Mouse (Mus musculus) lung, postnatal 25 days (tissue): ENCODE measurements around the gene Serpine1.

ENCODE experiments used
- DNase-seq: peaks from one replicate; pipeline ENCODE4 v3.0.0; 2022; ENCODE audit warnings: low spot score

Serpine1 gene

DNA sequence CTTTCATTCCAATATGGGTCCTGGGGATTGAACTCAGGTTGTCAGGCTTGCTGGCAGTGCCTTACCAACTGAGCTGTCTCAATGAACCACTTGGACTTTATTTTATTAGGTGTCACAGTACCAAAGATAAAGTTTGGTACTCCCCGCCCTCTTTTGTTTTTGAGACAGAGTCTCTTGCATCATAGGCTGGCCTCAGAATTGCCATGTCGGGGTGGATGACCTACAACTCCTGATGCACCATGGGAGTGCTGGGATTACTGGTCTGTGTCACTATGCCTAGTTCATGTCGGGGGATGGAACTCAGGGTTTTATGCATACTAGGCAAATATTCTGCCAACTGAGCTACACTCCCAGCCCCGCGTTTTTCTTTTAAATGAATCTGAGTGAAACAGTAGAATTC is 17.2 kb downstream of the Serpine1 start:
- no peak for DNase-seq

DNA sequence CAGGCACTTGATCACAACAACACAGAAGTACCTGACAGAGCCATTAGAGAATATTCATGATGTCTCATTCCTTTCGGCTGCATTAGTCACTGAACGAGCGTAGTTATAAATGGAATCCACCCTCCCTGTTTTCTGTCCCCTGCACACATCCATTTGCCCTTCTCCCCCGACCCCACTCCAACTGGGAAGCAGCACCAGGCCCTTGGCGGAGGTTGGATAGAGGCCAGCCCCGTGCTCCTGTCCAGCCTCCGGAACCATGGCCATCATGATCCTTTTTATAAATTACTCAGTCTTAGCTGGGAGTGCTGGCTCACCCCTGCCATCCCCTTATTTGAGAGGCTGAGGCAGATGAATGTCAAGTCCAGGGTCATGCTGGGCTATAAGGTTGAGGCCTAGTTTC is 17.8 kb downstream of the Serpine1 start:
- no peak for DNase-seq

DNA sequence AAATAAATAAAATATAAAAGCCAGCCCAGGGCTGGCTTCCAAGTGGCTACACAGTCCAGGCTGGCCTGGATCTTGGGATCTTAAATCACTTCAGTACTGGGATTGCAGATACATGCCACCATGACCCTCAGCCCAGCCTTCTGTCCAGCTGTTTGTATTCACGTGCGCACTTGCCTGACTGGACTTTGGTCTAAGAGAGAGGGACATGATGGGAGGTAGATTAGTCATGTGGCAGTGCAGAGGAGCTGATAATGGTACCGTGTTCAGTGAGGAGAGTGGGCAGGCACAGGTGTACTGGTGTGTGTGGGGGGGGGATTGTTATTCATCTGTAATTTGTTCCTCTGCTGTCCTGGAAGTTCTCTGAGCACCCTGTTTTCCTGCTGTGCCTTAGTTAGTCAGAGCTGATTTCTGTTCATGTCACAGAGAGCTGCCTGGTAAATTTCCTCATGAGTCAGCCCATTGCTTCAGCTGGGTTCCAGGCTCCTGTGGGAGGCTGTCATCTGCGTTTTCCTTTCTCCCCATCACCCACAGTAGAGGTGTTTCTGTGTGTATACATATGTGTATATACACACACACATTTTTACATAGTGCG is 20.1 kb downstream of the Serpine1 start:
- no peak for DNase-seq

DNA sequence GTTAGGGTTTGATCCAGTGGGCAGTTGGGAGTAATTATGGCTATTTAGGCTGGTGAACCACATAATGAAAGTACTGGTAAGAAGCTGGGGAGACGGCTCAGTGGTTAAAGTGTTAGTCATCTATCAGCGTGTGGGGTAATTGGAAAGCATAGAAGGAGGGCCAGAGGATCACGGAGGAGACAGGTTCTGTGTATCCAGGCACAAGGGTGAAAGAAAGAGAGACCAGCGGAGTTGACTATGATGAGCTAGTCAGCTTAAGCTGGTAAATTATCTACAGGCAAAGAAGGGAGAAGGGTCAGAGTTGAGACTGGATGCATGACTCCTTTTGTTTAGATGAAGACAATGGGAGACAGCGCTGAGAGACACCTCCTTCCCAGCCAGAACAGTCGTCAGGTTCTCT is 20.9 kb downstream of the Serpine1 start:
- DNase-seq: no peak

DNA sequence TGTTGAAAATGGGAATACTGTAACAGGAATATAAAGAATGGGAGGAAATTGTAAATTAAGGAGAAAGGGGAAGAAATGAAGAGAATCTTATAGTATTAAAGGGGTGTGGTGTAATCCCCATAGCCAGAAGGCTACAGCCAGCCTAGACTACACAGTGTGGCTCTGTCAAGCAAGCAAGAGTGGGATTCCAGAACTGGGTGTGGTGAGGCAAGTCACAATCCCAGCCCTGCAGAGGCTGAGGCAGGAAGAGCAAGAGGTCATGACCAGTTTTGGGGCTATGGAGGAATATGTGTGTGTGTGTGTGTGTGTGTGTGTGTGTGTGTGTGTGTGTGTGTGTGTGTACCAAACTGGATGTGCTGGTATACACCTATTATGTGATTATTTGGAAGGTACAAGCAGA is 25.1 kb downstream of the Serpine1 start:
- no peak for DNase-seq

DNA sequence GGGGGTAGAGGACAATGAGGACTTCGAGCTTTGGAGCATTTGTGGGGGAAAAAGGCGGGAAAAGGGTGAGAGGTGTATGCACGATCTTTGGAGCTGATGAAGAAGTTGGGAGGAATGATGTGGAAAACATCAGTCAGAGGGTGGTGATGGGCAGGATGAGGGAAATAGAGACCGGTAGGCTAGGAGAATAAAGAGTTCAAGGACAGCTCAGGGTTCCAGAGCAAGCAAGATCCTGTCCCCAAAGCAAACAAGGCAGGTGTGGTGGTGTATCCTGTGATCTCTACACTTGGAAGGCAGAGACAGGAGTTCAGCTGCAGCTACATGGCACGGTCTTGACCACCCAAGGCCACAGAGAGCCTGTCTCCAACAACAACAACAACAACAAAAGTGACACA is 25.7 kb downstream of the Serpine1 start:
- no peak for DNase-seq

DNA sequence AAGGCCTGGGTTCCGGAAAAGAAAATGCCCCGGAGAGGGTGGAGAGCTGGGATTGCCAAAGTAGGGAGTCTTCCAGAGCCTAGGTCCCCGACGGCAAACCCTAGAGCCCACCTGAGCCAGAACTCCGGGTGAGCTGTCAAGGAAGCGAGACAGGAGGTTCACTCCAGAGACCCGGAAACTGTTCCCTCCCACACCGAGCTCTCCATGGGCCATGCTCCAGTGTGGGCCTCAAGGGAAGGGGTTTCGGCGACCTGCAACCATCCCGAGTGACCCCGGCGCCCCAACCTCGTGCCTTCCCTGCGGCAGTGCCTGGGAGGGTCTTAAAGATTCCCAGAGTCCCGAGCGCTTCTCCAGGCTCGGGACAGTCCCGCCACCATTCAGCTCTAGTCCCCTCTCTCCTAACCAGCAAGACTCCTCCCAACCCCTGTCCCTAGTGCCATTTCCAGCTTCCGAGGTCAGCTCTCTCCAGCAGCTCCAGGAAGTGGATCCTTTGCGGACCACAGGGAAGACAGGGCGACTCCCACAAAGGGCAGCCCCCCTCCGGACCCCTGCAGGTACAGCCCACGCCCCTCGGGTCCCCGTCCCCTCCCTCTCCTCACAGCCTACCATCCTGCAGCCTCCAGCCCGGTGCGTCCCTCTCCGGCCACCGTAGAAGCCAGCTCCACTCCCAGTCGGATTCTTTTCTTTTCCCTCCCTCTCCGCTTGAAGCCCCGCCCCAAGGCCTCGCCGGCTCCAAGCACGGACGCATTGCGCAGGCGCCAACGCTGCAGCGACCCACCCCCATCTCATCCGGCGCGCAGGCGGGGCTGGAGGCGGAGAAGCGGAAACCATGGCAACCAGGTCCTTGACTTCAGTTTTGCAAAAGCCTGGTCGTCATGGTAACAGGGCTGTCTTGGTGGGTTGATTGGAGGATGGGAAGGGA is 26.4 kb downstream of the Serpine1 start, which contains the start of gene Ap1s1:
TSS of gene Ap1s1 (minus strand) at position 734 of the 922 bp plus-strand sequence.
- DNase-seq: peak; percentile 96

DNA sequence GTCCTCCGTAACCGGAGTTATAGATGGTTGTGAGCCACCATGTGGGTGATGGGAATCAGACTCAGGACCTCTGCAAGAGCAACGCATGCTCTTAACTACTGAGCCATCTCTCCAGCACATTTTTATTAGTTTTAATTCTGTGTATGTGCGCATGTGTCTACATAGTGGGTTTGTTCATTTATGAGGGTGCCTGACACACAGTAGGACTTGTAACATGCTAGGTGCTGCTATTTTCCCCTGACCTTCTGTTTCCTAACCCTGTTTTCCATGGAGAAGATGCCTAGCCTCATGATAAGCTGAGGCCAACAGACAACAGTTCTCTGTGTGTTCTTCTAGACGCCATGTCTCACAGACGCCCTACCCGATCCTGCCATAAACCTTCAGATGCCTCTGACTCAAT is 28.1 kb downstream of the Serpine1 start:
- no peak for DNase-seq

DNA sequence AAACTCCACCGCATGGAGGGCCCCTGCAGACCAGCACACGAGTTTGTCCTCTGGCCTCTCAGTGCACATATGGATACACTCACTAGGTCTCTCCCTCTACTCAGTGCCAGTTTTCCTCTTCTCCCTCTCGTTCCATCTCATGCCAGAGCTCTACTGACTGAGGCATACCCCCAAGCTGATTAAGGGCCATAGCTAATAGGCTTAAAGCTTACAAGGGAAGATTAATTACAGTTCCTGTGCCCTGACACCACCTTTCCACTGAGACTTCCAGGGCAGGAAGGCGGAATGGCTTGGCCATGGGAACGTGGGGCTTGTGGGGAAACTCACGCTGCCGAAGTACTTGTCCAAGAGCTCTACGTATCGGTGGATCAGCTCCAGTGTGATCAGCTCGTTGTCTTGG is 30.6 kb downstream of the Serpine1 start:
- no peak for DNase-seq

DNA sequence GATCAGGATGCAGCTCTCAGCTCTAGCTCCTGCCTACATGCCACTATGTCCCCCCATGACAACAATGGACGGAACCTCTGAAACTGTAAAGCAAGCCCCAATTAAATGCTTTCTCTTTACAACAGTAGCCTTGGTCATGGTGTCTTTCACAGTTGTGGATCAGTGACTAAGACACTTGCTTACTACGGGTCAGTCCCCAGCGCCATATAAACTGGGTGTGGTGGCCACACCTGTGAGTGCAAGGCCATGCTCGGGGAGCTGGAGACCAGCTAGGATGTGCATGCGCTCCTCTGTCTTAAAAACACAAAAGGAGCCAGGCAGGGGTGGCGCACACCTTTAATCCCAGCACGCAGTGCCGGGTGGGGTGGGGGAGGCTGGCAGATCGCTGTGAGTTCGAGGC is 32.6 kb downstream of the Serpine1 start:
- DNase-seq: no peak

DNA sequence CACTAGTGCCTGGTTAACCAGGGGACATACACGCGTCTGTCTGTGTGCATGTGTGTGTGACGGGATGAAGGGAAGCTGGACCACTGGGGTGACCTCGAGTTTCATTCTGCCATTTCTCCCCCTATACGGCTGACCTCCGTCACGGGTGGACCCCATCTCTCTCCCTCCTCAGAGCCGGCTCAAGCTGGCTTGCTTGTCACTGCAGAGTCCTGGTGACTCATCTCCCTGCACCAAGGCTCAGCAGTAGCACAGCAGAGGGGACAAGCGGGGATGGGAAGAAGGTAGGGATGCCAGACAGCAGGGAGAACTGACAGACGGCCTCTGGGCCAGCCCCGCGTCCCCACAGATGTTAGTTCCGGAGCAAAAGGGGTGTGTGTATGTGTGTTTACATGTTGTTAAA is 35.9 kb downstream of the Serpine1 start:
- DNase-seq: no peak

DNA sequence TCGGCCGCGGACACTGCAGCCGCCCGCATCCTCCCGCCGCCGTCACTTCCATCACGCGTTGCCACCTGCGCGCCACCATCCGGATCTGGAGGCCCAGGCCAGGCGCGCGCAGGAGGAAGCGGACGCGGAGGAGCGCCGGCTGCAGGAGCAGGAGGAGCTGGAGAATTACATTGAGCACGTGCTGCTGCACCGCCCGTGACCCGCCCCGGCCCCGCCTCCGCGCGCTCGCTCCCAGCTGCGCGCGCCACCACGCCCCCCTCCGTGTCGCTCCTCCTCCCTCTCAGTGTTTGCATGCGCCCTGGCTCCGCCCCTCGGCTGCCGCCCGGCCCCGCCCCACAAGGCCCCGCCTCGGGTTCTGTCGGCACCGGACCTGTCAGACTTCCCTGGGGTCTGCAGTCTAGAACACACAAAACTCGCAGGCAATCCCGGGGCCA is 39.4 kb downstream of the Serpine1 start:
- peak; percentile 89 for DNase-seq

DNA sequence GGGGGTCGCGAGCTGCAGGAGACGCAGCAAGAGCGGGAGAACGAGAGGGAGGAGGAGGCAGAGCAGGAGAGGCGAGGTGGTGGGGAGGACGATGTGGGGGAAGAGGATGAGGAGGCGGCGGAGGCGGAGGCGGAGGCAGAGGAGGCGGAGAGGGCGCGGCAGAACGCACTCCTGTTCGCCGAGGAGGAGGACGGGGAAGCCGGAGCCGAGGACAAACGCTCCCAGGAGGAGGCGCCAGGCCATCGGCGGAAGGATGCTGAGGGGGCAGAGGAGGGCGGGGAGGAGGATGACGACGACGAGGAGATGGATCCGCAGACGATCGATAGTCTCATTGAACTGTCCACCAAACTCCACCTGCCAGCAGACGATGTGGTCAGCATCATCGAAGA is 40.0 kb downstream of the Serpine1 start:
- no peak for DNase-seq

DNA sequence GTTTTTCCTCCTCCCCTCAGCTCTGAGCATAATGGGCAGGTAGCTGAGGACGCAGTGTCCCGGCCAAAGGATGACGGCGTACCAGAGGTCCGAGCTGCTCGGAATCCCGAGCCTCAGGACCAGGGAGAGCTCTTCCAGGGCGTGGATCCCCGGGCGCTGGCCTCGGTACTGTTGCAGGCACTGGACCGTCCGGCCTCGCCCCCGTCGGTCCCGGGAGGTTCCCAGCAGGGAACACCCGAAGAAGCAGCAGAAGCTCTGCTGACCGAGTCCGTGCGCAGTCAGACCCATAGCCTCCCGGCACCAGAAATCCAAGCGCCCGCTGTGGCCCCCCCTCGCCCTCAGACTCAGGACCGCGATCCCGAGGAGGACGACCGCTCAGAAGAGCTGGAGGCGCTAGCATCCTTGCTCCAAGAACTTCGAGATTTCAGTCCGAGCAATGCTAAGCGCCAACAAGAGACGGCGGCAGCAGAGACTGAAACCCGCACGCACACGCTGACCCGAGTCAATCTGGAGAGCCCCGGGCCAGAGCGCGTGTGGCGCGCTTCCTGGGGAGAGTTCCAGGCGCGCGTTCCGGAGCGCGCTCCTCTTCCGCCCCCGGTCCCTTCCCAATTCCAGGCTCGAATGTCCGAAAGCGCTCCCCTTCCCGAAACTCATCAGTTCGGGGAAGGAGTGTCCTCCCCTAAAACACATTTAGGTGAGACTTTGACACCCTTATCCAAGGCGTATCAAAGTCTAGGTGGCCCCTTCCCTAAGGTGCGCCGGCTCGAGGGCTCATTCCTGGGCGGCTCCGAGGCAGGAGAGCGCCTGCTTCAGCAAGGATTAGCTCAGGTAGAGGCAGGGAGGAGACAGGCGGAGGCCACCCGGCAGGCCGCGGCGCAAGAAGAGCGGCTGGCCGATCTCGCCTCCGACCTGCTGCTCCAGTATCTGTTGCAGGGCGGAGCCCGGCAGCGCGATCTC is 40.7 kb downstream of the Serpine1 start:
- no peak for DNase-seq

DNA sequence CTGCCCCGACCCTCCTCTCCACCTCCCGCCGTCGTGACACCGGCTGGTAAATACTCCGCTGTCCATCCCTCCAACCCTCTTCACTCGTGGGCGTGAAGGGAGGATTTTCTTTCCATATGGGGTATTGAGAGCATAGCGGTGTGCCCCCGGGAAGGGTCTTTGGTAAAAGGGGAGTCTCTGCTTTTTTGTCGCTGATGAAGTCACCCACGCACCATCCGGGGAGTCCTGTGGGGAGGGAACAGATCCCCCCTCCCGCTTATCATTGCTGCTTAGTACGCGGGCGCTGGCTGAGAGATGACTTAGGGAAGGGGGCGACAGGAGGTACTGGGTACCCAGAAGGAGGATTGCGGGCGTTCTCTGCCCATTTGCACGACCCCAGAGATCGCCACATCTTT is 41.7 kb downstream of the Serpine1 start:
- no peak for DNase-seq

DNA sequence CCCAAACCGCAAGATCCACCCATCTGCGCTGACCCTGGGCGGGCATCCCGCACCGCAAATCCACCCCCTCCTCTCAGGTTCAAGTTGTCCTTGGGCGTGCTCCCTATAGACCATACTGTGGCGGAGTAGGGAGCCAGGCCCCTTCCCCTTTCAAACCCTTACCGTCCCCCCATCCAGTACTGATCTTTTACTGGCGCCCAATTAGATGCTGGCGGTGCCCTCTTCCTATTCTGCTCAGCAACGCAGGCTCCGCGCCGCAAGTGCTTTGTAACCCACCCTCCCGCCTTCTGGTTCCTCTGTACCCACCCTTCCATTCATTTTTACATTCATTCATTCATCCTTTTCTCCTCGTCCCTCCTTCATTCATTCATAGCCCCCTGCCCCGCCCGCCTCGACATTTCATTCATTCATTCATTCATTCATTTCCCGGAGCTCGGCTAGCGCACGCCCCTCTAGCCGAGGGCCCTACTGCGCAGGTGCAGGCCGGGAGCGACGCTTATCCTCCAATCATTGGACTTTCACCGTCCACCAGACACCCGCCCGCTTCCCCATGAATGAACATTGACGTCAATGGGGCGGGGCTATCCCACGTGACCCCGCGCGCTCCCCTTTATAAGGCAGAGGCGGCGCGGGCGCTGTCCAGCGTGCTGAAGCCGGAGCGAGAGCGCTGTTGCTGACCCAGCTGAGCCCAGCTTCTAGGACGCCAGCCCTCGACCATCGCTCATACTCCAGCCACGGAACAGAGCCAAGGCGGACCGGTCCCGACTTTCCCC is 42.2 kb downstream of the Serpine1 start:
- peak; percentile 94 for DNase-seq

DNA sequence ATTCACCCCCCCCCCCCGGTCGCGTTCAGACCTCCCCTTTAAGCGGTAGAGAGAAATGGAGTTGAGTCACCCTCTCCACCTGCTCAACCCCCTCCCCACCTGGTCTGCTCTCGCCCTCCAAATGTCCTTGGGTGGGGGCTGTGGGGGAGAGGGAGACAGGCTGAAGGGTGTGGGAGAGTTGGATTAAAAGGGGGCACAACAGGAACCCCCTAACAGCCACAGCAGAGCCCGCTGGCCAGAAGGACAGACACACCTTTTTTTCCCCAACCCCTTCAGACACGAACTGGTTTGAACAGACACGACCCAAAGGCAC is 42.8 kb downstream of the Serpine1 start:
- no peak for DNase-seq

DNA sequence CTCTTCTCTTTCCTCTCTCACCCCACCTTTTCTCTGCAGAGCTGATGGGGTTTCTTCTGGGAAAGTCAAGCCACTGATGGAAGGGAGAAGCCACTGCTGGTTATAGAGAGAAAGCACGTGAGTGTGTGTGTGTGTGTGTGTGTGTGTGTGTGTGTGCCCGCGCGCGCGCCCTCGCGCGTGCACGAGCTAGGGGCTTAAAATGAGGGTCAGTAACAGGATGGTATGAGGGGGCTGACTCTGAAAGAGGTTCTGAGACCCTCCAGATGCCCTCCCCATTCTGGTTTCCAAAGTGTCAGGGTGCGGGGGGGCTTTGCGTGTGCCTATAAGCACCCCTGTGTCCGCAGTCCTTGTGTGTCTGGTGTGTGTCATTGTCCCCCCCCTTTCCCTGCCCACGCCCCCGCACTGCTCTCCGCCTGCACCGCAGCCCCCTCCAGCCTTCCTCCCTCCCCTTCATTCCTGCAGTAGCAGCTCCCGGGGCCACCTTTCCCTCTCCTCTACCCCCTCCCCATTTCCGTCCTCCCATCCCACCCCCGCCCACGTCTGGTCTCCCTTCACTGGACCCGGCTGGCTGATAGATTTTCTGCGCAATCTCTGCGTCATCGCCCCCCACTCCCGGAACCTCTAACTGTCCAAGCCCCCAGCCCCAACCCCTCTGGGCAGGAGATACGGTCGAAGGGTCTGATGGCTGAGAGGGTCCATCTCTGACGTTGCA is 43.4 kb downstream of the Serpine1 start:
- DNase-seq: no peak

DNA sequence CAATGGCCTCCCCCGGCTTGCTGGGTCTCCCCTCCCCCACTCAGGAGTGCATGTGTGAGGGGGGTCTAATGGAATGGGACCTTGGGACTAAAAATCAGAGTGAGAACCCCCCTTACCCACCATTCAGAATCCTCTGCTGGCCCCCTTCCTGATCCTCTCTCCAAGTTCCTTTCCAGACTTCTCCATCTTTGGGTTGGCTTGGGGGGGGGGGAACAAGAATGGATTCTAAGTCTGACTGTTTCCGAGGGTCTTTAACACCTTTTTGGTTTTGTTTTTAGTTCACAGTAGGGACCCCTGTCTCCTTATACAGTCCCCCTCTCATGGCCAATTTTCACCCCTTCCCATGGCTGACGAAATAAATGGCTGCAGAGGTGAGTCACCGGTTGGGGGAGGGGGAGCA is 46.0 kb downstream of the Serpine1 start, which contains the start of gene Vgf:
TSS of gene Vgf (plus strand) at position 301 of the 400 bp plus-strand sequence.
- no peak for DNase-seq

DNA sequence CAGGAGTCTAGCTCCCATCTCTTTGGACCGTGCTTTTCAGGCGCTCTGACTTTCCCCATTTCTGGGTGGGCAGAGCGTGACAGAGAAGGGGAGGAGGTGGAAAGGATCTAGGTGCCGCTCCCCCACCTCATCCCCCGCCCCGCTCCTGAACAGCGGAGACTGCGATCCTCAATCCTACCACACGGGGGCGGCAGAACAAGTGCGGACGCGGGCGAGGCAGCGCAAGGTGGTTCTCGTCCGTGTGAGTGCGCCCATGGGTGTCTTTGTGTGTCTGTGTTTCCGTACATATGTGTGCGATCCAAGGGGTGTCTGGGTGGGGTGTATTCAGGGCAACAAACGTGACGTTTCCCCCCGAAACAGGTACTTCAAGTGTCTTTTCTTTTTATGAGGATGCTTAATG is 46.9 kb downstream of the Serpine1 start:
- DNase-seq: peak; percentile 72

DNA sequence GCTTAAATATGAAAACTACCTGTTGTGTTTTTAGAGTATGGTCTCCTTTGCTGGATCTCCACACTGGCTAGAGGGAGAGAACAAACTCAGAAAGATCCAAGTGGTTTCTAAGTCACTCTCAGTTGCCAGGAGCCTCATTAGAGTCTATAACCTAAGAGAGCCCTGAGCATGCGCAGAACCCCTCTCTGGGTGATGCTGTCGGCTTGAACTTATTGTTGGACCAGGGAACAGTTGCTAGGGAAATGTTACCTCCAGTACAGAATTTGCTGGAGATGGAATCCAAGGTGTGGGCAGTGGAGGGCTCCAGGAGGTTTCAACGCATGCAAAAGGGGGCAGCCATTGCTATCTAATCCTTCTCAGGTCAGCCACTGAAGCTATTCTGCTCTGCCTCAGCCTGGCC is 47.8 kb downstream of the Serpine1 start:
- DNase-seq: no peak
